In genomic region chrX:135752832-135753231, GRCm38 (mm10) we compare ENCODE assay signal across 9 mouse cellular contexts. TPM values are rescaled to one million over a fixed set of nuclear protein-coding genes. Genes with fewer than 3 reads are reported as not detected.
DNase-seq lines count a peak whose midpoint lies in the region; ATAC-seq and TF ChIP-seq lines count a peak whose summit lies in the region.
"Had no signal": no experiment of that assay in that cellular context is flagged by ENCODE, and none has a peak within 500 bp of the region (broad histone marks: within the 10 kb centered on the region; RNA-seq: fewer than 3 reads in every experiment).

No protein-coding gene starts in this region.

- intact Hi-C loops in left cerebral cortex, adult 2 months (cut with DNase I), result loop anchor here (5.0 kb wide), 1 partner anchor 101 kb away; no protein-coding TSS in a partner anchor

- no peaks in the 10 kb centered on the region for H3K4me1 ChIP-seq in forebrain, postnatal 0 days (ENCODE audit: insufficient read depth)
- H3K4me1 ChIP-seq in hindbrain, postnatal 0 days (ENCODE audit: insufficient read depth, low read length), result no peaks in the 10 kb centered on the region
- H3K4me1 ChIP-seq in midbrain, postnatal 0 days (ENCODE audit: insufficient read depth, low read length), result no peaks in the 10 kb centered on the region
- H3K4me1 ChIP-seq in spleen, adult 2 months (ENCODE audit: control insufficient read depth, insufficient read depth, insufficient read length), result no peaks in the 10 kb centered on the region
- H3K4me1 ChIP-seq: lung, embryonic 15.5 days had no signal

- no peak for TF ChIP-seq POLR2A in spleen, adult 2 months (IDR thresholded peaks at IDR 0.05; ENCODE audit: low read depth, low read length)

- H3K9ac ChIP-seq in forebrain, postnatal 0 days, result no peak overlapping the region
- no peak overlapping the region for H3K9ac ChIP-seq in hindbrain, postnatal 0 days (replicated peaks; ENCODE audit: low read length)
- H3K9ac ChIP-seq in midbrain, postnatal 0 days (replicated peaks; ENCODE audit: low read length, poor library complexity, severe bottlenecking), result no peak overlapping the region
- H3K9ac ChIP-seq: lung, embryonic 15.5 days had no signal

- H3K27ac ChIP-seq in forebrain, postnatal 0 days (ENCODE audit: low read depth, low read length), result no peak overlapping the region
- H3K27ac ChIP-seq in hindbrain, postnatal 0 days, result no peak overlapping the region
- H3K27ac ChIP-seq in left cerebral cortex, adult 2 months, result no peak overlapping the region
- H3K27ac ChIP-seq in midbrain, postnatal 0 days (ENCODE audit: low read depth, low read length), result no peak overlapping the region
- H3K27ac ChIP-seq in spleen, adult 2 months (ENCODE audit: insufficient read depth, low read length), result no peak overlapping the region
- H3K27ac ChIP-seq: lung, embryonic 15.5 days had no signal

- peak; percentile 67 for ATAC-seq in forebrain, postnatal 0 days
- peak; percentile 72; the same call in 1 of the 2 replicates for ATAC-seq in hindbrain, postnatal 0 days
- peak; percentile 71 for ATAC-seq in midbrain, postnatal 0 days (ENCODE audit: low FRiP score)

- no peak overlapping the region for H3K4me3 ChIP-seq in forebrain, postnatal 0 days (ENCODE audit: low read depth, low read length)
- no peak overlapping the region for H3K4me3 ChIP-seq in hindbrain, postnatal 0 days (ENCODE audit: low read length)
- H3K4me3 ChIP-seq in left cerebral cortex, adult 2 months, result no peak overlapping the region
- H3K4me3 ChIP-seq in midbrain, postnatal 0 days (ENCODE audit: low read depth, low read length), result no peak overlapping the region
- no peak overlapping the region for H3K4me3 ChIP-seq in spleen, adult 2 months (ENCODE audit: extremely low read depth, insufficient read depth, insufficient read length)
- H3K4me3 ChIP-seq: lung, embryonic 15.5 days had no signal

- 7% methylated on average over 2 of the region's 2 CpGs for WGBS in forebrain, postnatal 0 days
- 4% methylated on average over 2 of the region's 2 CpGs for WGBS in hindbrain, postnatal 0 days
- WGBS in midbrain, postnatal 0 days, result 3% methylated on average over 2 of the region's 2 CpGs
- 0% methylated on average over 2 of the region's 2 CpGs for WGBS in spleen, adult 2 months

- peak; percentile 80 for TF ChIP-seq CTCF in forebrain, postnatal 0 days (IDR thresholded peaks at IDR 0.05; ENCODE audit: low read depth)
- TF ChIP-seq CTCF in hindbrain, postnatal 0 days (IDR thresholded peaks at IDR 0.05; ENCODE audit: low read depth), result peak; percentile 75
- peak; percentile 84 for TF ChIP-seq CTCF in left cerebral cortex, adult 2 months (IDR thresholded peaks at IDR 0.05)
- TF ChIP-seq CTCF in midbrain, postnatal 0 days (IDR thresholded peaks at IDR 0.05), result peak; percentile 83
- TF ChIP-seq CTCF in spleen, adult 2 months (IDR thresholded peaks at IDR 0.05; ENCODE audit: extremely low read depth, insufficient read depth, insufficient read length, insufficient replicate concordance), result peak; percentile 49; the same call in 1 of the 2 replicates

- no peaks in the 10 kb centered on the region for H3K9me3 ChIP-seq in forebrain, postnatal 0 days (ENCODE audit: low read length)
- no peaks in the 10 kb centered on the region for H3K9me3 ChIP-seq in hindbrain, postnatal 0 days (ENCODE audit: low read length)
- no peaks in the 10 kb centered on the region for H3K9me3 ChIP-seq in midbrain, postnatal 0 days (ENCODE audit: low read length)
- H3K9me3 ChIP-seq: lung, embryonic 15.5 days had no signal

- peaks cover 3% of the 10 kb centered on the region; the same call in 1 of the 2 replicates for H3K36me3 ChIP-seq in forebrain, postnatal 0 days (ENCODE audit: insufficient read depth)
- H3K36me3 ChIP-seq in hindbrain, postnatal 0 days (ENCODE audit: insufficient read depth, low read length), result no peaks in the 10 kb centered on the region
- H3K36me3 ChIP-seq in midbrain, postnatal 0 days (ENCODE audit: insufficient read depth, low read length), result no peaks in the 10 kb centered on the region; the same call in 1 of the 2 replicates
- peaks cover 2% of the 10 kb centered on the region for H3K36me3 ChIP-seq in spleen, adult 2 months (ENCODE audit: control insufficient read depth, insufficient read depth, low read length)
- H3K36me3 ChIP-seq: lung, embryonic 15.5 days had no signal

- peak; percentile 62 for DNase-seq in gastrocnemius, adult 18-20 months (ENCODE audit: low spot score)
- no peak for DNase-seq in gastrocnemius, postnatal 25 days
- DNase-seq in cerebellum, adult 11 months, result peak; percentile 61
- DNase-seq in forebrain, postnatal 0 days, result peak; percentile 83
- peak; percentile 81 for DNase-seq in hindbrain, postnatal 0 days (ENCODE audit: low spot score)
- peak; percentile 59 to 72 for DNase-seq in left cerebral cortex, adult 2 months (ENCODE audit: extremely low spot score in 1 of 2, low spot score in 2 of 2)
- DNase-seq in midbrain, postnatal 0 days (ENCODE audit: low spot score), result peak; percentile 66
- DNase-seq in spleen, adult 2 months (ENCODE audit: low read depth in 1 of 2, low spot score in 2 of 2), result peak; percentile 27 to 59

- no peak overlapping the region for H3K4me2 ChIP-seq in forebrain, postnatal 0 days (ENCODE audit: low read depth)
- no peak overlapping the region for H3K4me2 ChIP-seq in hindbrain, postnatal 0 days (ENCODE audit: low read depth, low read length)
- H3K4me2 ChIP-seq in midbrain, postnatal 0 days (ENCODE audit: low read depth, low read length, poor library complexity, severe bottlenecking), result no peak overlapping the region
- H3K4me2 ChIP-seq: lung, embryonic 15.5 days had no signal

- H3K27me3 ChIP-seq in forebrain, postnatal 0 days (ENCODE audit: insufficient read depth, low read length), result no peaks in the 10 kb centered on the region
- no peaks in the 10 kb centered on the region for H3K27me3 ChIP-seq in hindbrain, postnatal 0 days (ENCODE audit: insufficient read depth, low read length)
- no peaks in the 10 kb centered on the region for H3K27me3 ChIP-seq in midbrain, postnatal 0 days (ENCODE audit: insufficient read depth, low read length)
- H3K27me3 ChIP-seq in spleen, adult 2 months (ENCODE audit: control insufficient read depth, insufficient read depth, low read length), result no peaks in the 10 kb centered on the region
- H3K27me3 ChIP-seq: lung, embryonic 15.5 days had no signal

RNA-seq across cellular contexts. Expression of gene Armcx5, which starts 10.3 kb away (rescaled TPM):
- 1 to 10 TPM; 4.0 to 4.7 TPM for total RNA-seq in gastrocnemius, adult 18-20 months (2021)
- total RNA-seq in gastrocnemius, postnatal 25 days (2021), result 1 to 10 TPM; 2.5 to 3.2 TPM
- total RNA-seq in forebrain, postnatal 0 days (2014; rRNA removed), result 15.8 and 22.5 TPM in 2 replicates
- 16.8 and 20.8 TPM in 2 replicates for polyA plus RNA-seq in forebrain, postnatal 0 days (2015; fragmentation: Nextera tagmentation; extraction: Ambion mirVana)
- total RNA-seq in hindbrain, postnatal 0 days (2014; rRNA removed), result 9.4 and 12.0 TPM in 2 replicates
- polyA plus RNA-seq in hindbrain, postnatal 0 days (2015; fragmentation: Nextera tagmentation; extraction: Ambion mirVana), result 25.1 and 26.1 TPM in 2 replicates
- 10 to 100 TPM; 33.3 to 33.7 TPM for total RNA-seq in left cerebral cortex, adult 2 months (2021)
- total RNA-seq in midbrain, postnatal 0 days (2014; rRNA removed), result 13.1 and 22.9 TPM in 2 replicates
- 23.8 and 31.7 TPM in 2 replicates for polyA plus RNA-seq in midbrain, postnatal 0 days (2015; fragmentation: Nextera tagmentation; extraction: Ambion mirVana)
- 0.89 and 0.96 TPM in 2 replicates for polyA plus RNA-seq in spleen, adult 2 months (2012; rRNA removed)

RNA-seq across cellular contexts. Expression of gene Gprasp1, which starts 10.3 kb away (rescaled TPM):
- total RNA-seq in gastrocnemius, adult 18-20 months (2021), result 10 to 100 TPM; 17.3 to 19.1 TPM
- total RNA-seq in gastrocnemius, postnatal 25 days (2021), result 10 to 100 TPM; 15.9 to 16.8 TPM
- total RNA-seq in forebrain, postnatal 0 days (2014; rRNA removed), result 279 and 396 TPM in 2 replicates
- polyA plus RNA-seq in forebrain, postnatal 0 days (2015; fragmentation: Nextera tagmentation; extraction: Ambion mirVana), result 112 and 177 TPM in 2 replicates
- total RNA-seq in hindbrain, postnatal 0 days (2014; rRNA removed), result 272 and 285 TPM in 2 replicates
- 214 and 231 TPM in 2 replicates for polyA plus RNA-seq in hindbrain, postnatal 0 days (2015; fragmentation: Nextera tagmentation; extraction: Ambion mirVana)
- 100 to 1,000 TPM; 344 to 376 TPM for total RNA-seq in left cerebral cortex, adult 2 months (2021)
- total RNA-seq in midbrain, postnatal 0 days (2014; rRNA removed), result 378 and 474 TPM in 2 replicates
- polyA plus RNA-seq in midbrain, postnatal 0 days (2015; fragmentation: Nextera tagmentation; extraction: Ambion mirVana), result 288 and 301 TPM in 2 replicates
- polyA plus RNA-seq in spleen, adult 2 months (2012; rRNA removed), result 8.5 and 10.0 TPM in 2 replicates

RNA-seq across cellular contexts. Expression of gene Tmsb15a, which starts 27.8 kb away (rescaled TPM):
- not detected for total RNA-seq in gastrocnemius, adult 18-20 months (2021)
- total RNA-seq in gastrocnemius, postnatal 25 days (2021), result not detected
- total RNA-seq in forebrain, postnatal 0 days (2014; rRNA removed), result 1.7 TPM in 1 of 2 replicates, not detected in the other
- polyA plus RNA-seq in forebrain, postnatal 0 days (2015; fragmentation: Nextera tagmentation; extraction: Ambion mirVana), result not detected in 2 replicates
- total RNA-seq in hindbrain, postnatal 0 days (2014; rRNA removed), result not detected in 2 replicates
- polyA plus RNA-seq in hindbrain, postnatal 0 days (2015; fragmentation: Nextera tagmentation; extraction: Ambion mirVana), result not detected in 2 replicates
- total RNA-seq in left cerebral cortex, adult 2 months (2021), result not detected
- total RNA-seq in midbrain, postnatal 0 days (2014; rRNA removed), result not detected in 2 replicates
- polyA plus RNA-seq in midbrain, postnatal 0 days (2015; fragmentation: Nextera tagmentation; extraction: Ambion mirVana), result not detected in 2 replicates
- not detected in 2 replicates for polyA plus RNA-seq in spleen, adult 2 months (2012; rRNA removed)
- polyA plus RNA-seq: lung, embryonic 15.5 days had no signal

RNA-seq across cellular contexts. Expression of gene Bhlhb9, which starts 44.6 kb away (rescaled TPM):
- total RNA-seq in gastrocnemius, adult 18-20 months (2021), result 1 to 10 TPM; 1.4 to 2.8 TPM
- total RNA-seq in gastrocnemius, postnatal 25 days (2021), result 1 to 10 TPM; 3.2 to 4.1 TPM
- total RNA-seq in forebrain, postnatal 0 days (2014; rRNA removed), result 68.0 and 86.0 TPM in 2 replicates
- polyA plus RNA-seq in forebrain, postnatal 0 days (2015; fragmentation: Nextera tagmentation; extraction: Ambion mirVana), result 79.9 and 99.6 TPM in 2 replicates
- 47.6 and 65.9 TPM in 2 replicates for total RNA-seq in hindbrain, postnatal 0 days (2014; rRNA removed)
- 96.4 and 98.2 TPM in 2 replicates for polyA plus RNA-seq in hindbrain, postnatal 0 days (2015; fragmentation: Nextera tagmentation; extraction: Ambion mirVana)
- 10 to 100 TPM; 68.8 to 69.9 TPM for total RNA-seq in left cerebral cortex, adult 2 months (2021)
- total RNA-seq in midbrain, postnatal 0 days (2014; rRNA removed), result 69.9 and 80.2 TPM in 2 replicates
- 106 and 109 TPM in 2 replicates for polyA plus RNA-seq in midbrain, postnatal 0 days (2015; fragmentation: Nextera tagmentation; extraction: Ambion mirVana)
- 1.4 TPM in 2 replicates for polyA plus RNA-seq in spleen, adult 2 months (2012; rRNA removed)

RNA-seq across cellular contexts. Expression of gene Tcp11x2, which starts 59.2 kb away (rescaled TPM):
- total RNA-seq in gastrocnemius, adult 18-20 months (2021), result not detected
- total RNA-seq in gastrocnemius, postnatal 25 days (2021), result not detected
- not detected in 2 replicates for total RNA-seq in forebrain, postnatal 0 days (2014; rRNA removed)
- not detected in 2 replicates for polyA plus RNA-seq in forebrain, postnatal 0 days (2015; fragmentation: Nextera tagmentation; extraction: Ambion mirVana)
- not detected in 2 replicates for total RNA-seq in hindbrain, postnatal 0 days (2014; rRNA removed)
- not detected in 2 replicates for polyA plus RNA-seq in hindbrain, postnatal 0 days (2015; fragmentation: Nextera tagmentation; extraction: Ambion mirVana)
- not detected for total RNA-seq in left cerebral cortex, adult 2 months (2021)
- total RNA-seq in midbrain, postnatal 0 days (2014; rRNA removed), result not detected in 2 replicates
- polyA plus RNA-seq in midbrain, postnatal 0 days (2015; fragmentation: Nextera tagmentation; extraction: Ambion mirVana), result 0.09 TPM in 1 of 2 replicates, not detected in the other
- not detected in 2 replicates for polyA plus RNA-seq in spleen, adult 2 months (2012; rRNA removed)
- polyA plus RNA-seq: lung, embryonic 15.5 days had no signal

Comparison
In these comparisons a context has a peak if more than half of its experiments do, and no peak if none do; other contexts are left out.
1. RNA of gene Gprasp1, which starts 10.3 kb away (total RNA-seq): 279 to 396 TPM in forebrain, postnatal 0 days, 378 to 474 TPM in midbrain, postnatal 0 days, 344 to 376 TPM in left cerebral cortex, adult 2 months and 272 to 285 TPM in hindbrain, postnatal 0 days; 17.3 to 19.1 TPM in gastrocnemius, adult 18-20 months and 15.9 to 16.8 TPM in gastrocnemius, postnatal 25 days; every median in the first group is over 10 times any median in the second.
2. Peak in every context shown above with its lines, with median percentiles within 50 percentile points of each other: ATAC-seq and CTCF ChIP-seq.